Mouse (Mus musculus) bone marrow macrophage, adult 2 months (primary cell): ENCODE measurements around the gene Suclg2. TPM values are rescaled to one million over a fixed set of nuclear protein-coding genes. Genes with fewer than 3 reads are reported as not detected.

ENCODE experiments used
- H3K27ac ChIP-seq: 2 replicates; pipeline ENCODE4 v1.5.1; 2012; ENCODE audit warnings: low read depth, low read length; ENCODE audit not compliant: insufficient read depth
- H3K4me1 ChIP-seq: 2 replicates; pipeline ENCODE4 v1.6.1; 2012; ENCODE audit warnings: low read length; ENCODE audit not compliant: control insufficient read depth, insufficient read depth
- H3K4me3 ChIP-seq: 2 replicates; pipeline ENCODE4 v1.5.1; 2012; ENCODE audit warnings: mild to moderate bottlenecking, low read length, moderate library complexity; ENCODE audit not compliant: insufficient read depth
- CTCF ChIP-seq: IDR thresholded peaks from 2 replicates; pipeline ENCODE4 v1.5.1; 2012; ENCODE audit warnings: low read depth, mild to moderate bottlenecking, low read length, moderate library complexity
- POLR2A ChIP-seq: IDR thresholded peaks from 2 replicates; pipeline ENCODE4 v1.6.1; 2012; ENCODE audit warnings: mild to moderate bottlenecking, low read depth, low read length, borderline replicate concordance
- polyA plus RNA-seq: library from polyadenylated mRNA; stranded (reverse); fragments of >200 nt; gene quantifications from 2 replicates; pipeline ENCODE4 v1.2.4, GENCODE M21; 2012; ENCODE audit not compliant: missing spikeins, insufficient read depth, insufficient read length

Suclg2 gene
- polyA plus RNA-seq, 1 experiment, result 14.3 TPM

DNA sequence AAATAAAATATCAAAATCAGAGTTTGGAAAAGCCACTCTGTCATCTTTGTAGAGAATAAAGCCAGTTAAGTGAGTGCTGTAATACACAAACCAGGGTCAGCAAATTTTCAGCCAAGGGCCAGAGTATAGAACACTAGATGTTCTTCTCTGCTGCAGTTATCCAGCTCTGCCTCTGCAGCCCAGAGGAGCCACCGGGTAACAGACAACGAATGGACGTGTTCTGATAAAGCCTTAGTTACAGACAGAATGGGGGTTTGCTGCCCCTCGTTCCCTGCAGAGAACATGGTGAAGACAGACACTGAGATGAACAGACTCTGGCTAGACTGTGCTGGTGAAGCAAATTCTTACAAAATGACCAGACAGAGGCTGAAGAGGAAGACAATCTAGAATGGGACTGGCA is 42.2 kb downstream of the Suclg2 start:
- Histone ChIP-seq H3K4me1 (peaks cover 8% of the 10 kb centered on the region), H3K4me3 (no peak overlapping the region), H3K27ac (no peak overlapping the region)
- TF ChIP-seq POLR2A (no peak), CTCF (no peak)

DNA sequence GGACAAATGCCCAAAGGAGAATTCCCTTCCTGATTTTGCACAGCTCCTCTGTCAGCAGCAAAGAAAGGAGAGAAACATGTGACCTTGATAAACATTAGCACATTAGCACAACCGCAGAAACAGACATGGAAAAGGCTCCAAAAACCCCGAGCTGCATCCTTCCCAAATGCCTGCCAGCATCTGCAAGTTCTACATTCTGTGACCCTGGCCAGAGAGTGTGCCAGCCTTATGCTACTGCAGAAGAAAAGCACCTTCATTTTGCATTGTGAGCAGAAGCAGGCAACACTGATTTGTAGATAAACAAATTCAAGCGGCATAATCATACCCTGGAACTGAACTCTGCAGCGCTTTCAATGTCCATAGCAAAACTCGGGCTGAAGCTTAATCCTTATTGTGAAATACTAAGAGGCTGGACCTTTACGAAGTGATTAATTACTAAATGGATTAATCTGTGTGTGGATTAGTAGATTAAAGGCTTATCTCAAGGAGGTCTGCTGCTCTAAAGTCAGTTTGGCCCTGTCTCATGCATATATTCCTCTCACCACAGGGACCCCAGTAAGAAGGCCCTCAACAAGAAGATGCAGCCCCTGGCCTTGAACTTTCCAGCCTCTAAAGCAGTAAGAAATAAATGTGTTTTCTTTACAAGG is 43.4 kb downstream of the Suclg2 start:
- Histone ChIP-seq H3K27ac (no peak overlapping the region), H3K4me1 (peaks cover 8% of the 10 kb centered on the region), H3K4me3 (no peak overlapping the region)
- no peak for TF ChIP-seq CTCF
- no peak for TF ChIP-seq POLR2A

DNA sequence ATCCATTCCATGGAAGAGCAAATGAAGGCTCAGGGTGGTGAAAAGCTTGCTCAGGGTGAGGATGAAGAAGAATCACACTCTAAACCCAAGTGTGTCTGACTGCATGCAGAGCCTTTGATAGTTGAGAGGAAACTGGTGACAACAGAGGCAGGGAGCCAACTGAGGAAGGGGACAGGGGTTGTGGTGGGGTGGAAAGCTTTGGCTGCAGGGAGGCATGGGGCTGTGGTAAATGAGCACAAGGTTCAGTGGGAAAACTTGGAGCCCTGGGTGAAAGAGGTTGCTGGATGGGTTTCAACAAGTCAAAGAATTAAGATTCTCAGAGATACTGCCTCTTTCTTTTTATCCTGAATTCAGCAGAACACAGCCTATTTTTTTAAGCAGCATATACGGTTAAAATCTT is 43.9 kb downstream of the Suclg2 start:
- Histone ChIP-seq H3K27ac (no peak overlapping the region), H3K4me3 (no peak overlapping the region), H3K4me1 (peaks cover 4% of the 10 kb centered on the region)
- TF ChIP-seq CTCF (no peak), POLR2A (no peak)

DNA sequence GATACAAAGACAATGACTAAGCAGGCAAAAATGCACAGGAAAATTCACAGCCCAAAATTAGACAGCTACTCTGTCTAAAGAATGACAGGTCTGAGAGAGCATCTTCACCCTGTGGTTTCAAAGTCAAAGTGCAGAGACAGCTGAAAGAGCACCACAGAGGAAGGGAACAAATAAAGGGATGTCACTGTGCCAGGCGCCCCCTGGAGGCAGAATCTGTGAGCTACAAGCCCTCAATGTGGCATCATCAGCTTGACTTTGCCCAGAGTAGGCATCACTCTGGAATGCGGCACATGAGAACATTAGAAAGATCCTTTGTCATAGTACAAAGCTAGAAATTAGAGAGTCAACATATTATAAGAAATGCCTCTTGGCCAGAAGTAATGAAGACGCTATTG is 49.3 kb downstream of the Suclg2 start:
- TF ChIP-seq POLR2A, result no peak
- peak; percentile 64 for TF ChIP-seq CTCF
- no peaks in the 10 kb centered on the region for H3K4me1 ChIP-seq
- H3K4me3 ChIP-seq, result no peak overlapping the region
- H3K27ac ChIP-seq, result no peak overlapping the region

DNA sequence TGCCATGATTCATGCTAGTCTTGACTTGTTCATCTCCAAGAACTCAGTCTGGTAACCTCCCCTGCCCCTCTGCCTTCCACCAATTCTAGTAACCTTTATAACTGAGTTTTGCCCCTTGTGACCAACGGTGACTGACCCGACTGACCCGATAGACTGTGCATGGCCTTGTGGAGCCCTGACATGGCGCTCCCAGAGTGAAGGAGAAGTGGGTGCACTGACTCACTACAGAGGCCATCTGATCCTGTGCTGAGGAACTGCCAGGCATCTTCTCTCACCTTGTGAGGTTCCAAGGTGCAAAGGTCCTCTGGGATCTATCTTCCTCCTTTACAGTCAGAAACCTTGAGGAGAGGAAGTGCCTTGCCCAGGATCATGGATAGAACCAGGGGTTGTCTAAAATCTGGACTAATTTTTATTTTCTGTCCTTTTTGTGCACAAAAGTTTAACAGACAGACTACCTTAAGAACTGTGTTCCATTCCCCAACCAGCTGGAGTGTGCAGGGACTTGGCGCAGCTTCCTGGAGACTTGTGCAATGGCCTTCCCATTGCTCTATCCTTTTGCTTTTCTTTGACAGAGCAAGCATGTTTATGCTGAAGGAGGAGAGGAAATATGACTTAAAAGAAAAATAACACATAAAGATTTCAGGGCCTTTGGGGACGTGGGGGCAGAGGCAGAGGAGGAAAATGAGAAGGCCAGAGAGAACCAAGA is 49.8 kb downstream of the Suclg2 start:
- H3K4me1 ChIP-seq, result no peaks in the 10 kb centered on the region
- no peak overlapping the region for H3K27ac ChIP-seq
- TF ChIP-seq POLR2A, result no peak
- TF ChIP-seq CTCF, result no peak
- no peak overlapping the region for H3K4me3 ChIP-seq

DNA sequence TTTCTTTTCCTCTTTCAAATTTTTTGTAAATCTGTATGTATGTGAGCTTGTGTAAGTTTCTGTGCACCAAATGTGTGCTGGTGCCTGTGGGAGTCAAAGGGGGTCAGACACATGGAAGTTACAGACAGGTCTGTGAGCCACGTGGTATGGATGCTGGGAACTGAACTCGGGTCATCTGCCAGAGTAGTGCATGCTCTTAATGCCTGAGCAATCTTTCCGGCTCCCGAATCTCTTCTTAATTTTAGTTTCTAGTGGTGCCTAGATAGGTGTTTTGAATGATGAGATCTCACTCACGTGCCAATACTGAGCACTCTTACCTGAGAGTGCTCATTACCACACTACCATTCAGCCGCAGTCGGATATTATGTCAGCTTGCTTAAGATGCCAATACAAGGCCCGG is 60.9 kb downstream of the Suclg2 start:
- Histone ChIP-seq H3K4me3 (no peak overlapping the region), H3K27ac (no peak overlapping the region), H3K4me1 (0 out of 2 replicates have a peak, but pooled peaks cover 2% of the 10 kb centered on the region)
- no peak for TF ChIP-seq POLR2A
- no peak for TF ChIP-seq CTCF

DNA sequence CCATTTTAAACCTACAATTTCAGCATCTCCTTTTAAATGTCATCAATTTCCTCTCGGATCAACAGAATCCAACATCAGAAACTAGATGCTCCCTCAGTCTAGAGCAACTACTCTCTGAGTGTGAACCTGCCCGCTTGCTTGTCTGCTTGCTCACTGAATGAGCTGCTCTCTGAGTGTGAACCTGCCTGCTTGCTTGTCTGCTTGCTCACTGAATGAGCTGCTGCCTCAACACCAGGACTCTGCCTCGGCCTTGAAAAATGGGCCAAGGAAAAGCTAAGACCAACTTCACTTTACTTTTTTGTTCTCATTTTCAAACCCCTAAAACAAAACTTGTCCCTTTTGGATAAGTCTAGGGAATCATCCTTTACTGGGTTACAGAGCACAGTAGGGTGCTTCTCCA is 64.9 kb downstream of the Suclg2 start:
- no peak overlapping the region for H3K4me3 ChIP-seq
- peaks cover 6% of the 10 kb centered on the region for H3K4me1 ChIP-seq
- TF ChIP-seq POLR2A, result no peak
- TF ChIP-seq CTCF, result no peak
- H3K27ac ChIP-seq, result no peak overlapping the region

DNA sequence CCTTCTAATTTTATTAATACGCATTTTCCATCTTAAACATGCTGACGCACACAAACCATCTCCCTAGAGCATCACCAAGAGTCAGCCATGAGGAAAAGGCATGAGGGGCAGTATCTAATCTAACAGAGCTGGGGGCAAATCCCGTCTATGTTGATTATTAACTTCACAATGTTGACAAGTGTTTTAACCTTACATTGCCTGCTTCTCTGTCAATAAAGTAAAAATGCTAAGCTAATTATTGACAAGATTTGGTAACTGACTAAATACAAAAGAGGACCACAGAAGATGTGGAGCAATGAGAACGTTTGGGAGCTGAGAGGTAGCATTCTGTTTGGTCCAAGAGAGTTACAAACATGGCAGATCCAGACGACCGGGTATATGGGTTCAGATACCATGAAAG is 65.8 kb downstream of the Suclg2 start:
- no peak overlapping the region for H3K27ac ChIP-seq
- H3K4me1 ChIP-seq, result peaks cover 7% of the 10 kb centered on the region
- TF ChIP-seq POLR2A (no peak), CTCF (no peak)
- H3K4me3 ChIP-seq, result no peak overlapping the region

DNA sequence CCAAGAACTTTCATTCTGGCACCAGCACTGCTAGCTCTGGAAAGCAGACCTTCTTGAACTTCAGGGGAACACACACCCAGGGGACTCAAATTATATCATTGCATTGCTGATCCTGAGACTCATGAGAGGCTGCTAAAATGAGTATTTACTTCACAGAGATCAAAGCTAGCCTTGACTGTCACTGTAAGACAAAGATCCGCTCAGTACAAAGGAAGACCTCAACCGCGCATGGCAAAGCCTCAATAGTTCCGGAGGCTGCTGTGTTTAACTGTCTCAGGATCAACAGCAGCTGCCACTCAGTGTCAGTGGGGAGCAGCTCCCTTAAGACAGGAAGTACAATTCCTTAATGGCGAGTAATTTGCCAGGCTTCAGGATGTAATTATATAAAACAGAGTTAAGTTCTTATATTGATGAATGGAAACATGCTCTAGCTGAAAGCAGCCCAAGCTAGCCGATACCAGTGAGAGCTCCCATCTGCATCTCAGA is 67.2 kb downstream of the Suclg2 start:
- H3K4me3 ChIP-seq, result no peak overlapping the region
- no peak for TF ChIP-seq CTCF
- peaks cover 5% of the 10 kb centered on the region for H3K4me1 ChIP-seq
- H3K27ac ChIP-seq, result no peak overlapping the region

DNA sequence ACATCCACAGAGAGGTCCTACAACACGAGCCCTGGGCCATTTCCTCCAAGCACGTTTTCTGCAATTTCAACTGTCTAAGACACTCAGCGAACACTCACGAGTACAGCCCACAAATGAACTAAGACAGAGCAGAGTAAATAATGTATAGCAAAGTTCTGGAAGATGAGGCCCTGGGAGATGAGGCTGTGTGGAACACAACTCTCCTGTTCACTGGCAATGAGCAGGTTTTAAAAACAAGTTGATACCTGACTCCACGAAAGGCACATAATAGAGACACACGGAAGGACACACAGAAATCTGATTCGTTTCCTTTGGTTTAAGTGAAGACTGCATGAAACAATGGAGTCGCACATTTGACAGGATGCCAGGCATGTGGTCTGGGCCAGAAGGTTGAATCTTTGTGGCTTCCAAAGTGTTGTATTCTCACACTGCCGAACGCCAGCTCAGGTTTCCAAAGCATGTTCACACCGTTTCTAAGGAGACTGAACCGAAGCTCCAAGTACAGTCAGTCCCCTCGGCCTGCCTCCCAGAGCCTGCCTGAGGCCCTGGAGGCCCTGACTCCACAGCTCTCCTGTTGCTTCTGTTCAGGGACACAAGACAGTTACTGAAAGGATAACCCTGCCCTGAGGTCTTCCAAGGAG is 68.4 kb downstream of the Suclg2 start:
- no peak for TF ChIP-seq CTCF
- no peak for TF ChIP-seq POLR2A
- Histone ChIP-seq H3K4me3 (no peak overlapping the region), H3K4me1 (peaks cover 5% of the 10 kb centered on the region), H3K27ac (no peak overlapping the region)
